Mouse (Mus musculus) urinary bladder, postnatal 36 days (tissue): Measurements from ENCODE around the gene Opcml.

Experiments used
- DNase-seq, 2 experiments: peaks; one replicate each; pipeline ENCODE4 v3.0.0; 2022; ENCODE audit warnings: low spot score in 2 of 2, mixed read lengths in 1 of 2

Gene Opcml

GRCm38 (mm10) chr9:27790725-27791638 lies at the start of gene Opcml:
Gene Opcml (plus strand): TSS chr9:27790775.
- DNase-seq = peak in 1 of 2 experiments; percentile 2

- DNase-seq = no peak
Observed at GRCm38 (mm10) chr9:27758709-27759108, 31.9 kb upstream of the Opcml start.

DNA sequence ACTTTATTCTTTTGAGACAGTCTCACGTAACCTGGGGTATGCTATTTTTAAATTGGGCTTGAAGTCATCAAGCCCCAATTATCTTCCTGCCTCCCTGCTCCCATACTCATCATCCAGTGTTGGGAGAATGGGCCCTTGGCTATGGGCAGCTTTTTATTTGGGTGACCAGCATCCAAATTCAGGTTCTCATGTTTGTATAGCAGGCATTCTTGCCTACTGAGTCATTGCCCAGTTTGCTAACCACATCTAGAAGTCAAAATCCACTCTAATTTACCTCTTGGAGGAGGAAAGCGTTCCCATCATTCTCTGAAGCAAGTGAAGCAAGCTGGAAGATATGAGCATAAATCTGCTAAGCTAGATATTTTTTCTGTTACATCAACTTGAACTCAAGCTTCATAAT lies 29.4 kb upstream of the Opcml start:
- no peak for DNase-seq

DNA sequence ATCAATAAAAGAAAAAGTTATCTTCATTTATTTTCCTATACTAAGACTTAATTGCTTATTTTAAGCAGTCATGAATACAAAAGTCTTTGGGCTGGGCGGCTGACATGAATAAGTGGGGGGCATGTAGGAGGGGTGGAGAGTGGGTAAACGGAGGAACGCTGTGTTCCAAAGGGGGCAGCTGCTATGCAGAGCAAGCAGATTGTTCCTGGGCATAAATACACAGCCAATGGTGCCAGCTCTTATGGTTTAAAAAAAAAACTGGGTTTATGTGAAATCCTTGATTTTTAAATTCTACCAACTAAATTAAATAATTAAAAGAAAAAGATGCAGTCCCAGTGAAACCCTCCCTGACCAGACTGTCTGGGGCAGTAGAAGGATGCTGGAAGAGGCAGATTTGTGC lies 24.1 kb upstream of the Opcml start:
- no peak for DNase-seq

DNA sequence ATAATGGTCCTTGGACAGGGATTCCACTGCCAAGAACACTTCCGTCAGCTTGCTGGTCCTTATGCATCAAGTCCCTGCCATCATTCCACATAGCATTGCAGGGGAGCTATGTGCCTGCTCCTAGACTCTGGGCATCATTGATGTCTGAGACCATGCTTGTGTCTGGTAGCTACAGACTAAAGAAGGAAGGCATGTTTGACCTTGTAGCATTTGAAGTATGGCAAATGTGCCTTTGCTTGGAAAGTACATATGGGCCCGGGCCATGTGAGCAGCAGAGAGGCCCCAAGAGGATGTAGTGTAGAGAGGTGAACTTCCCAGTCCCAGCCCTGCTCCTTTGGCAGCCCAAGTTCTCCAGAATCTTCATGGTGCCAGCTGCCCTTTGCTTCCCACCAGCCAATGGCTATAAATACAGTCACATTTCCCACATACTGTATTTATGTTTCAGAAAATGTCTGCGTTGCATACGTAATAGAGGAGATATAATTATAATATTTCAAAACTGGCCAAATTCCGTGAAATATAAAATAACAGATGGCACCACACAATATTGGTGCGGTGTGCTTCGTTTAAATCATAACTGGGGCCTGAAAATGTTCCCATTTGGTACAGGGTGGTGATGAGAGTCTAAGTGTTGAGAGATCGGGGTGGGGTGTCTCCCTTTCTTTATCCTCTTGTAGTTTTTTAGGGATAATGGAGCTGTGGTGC lies 23.2 kb upstream of the Opcml start:
- no peak for DNase-seq

GRCm38 (mm10) chr9:27768788-27769187 lies 21.8 kb upstream of the Opcml start:
- no peak for DNase-seq

- DNase-seq = no peak
Observed at GRCm38 (mm10) chr9:27781291-27781993, 9.1 kb upstream of the Opcml start.

DNA sequence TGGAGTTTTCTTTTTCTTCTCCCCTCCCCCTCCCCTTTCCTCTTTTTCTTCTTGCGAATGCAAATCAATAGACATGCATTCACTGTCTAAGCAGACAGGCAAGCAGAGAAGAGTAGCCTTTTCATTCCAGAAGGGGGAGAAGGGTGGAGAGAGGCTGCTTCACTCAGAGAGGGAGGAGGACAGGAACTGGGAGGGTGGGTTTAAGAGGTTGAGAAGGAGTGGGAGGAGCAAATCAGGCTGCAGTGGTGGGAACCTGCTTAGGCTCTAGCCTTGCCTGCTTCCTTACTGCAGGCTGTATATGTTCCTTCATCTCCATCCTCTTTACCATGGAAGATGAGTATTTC lies 8.6 kb upstream of the Opcml start:
- DNase-seq = no peak

DNA sequence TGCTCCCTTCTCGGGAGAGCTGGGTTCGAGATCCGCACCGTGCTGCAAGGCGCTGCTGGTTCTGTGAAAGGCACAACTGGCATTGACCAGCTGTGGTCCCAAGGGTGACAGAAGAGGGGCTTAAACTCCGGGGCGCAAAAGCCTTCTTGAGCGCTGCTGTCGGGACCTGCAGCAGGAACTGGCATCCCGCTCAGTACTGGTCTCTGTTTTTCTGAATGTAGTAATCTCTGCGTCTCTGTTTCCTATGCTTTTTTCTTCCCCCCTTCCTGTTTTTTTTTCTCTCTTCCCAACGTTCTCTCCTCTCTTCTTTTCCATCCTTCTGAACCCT lies 1.0 kb downstream of the Opcml start:
- no peak for DNase-seq

DNA sequence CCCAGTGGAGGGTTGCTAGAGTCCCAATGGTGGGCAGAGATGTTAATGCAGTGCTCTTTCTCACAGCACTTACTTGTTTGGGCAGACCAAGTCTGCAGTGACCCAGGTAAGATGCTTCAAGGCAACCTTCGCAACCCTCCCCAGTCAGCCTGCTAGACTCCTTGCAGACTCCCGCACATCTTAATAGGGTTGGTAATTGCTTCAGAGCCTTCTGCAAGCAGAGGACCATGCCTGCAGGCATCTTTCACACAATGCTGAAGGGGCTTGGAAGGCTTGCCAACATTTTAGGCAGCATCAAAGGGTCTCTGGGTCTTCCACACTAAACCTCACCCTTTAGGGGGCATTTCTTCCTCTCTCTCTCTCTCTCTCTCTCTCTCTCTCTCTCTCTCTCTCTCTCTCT lies 1.7 kb downstream of the Opcml start:
- no peak for DNase-seq

DNA sequence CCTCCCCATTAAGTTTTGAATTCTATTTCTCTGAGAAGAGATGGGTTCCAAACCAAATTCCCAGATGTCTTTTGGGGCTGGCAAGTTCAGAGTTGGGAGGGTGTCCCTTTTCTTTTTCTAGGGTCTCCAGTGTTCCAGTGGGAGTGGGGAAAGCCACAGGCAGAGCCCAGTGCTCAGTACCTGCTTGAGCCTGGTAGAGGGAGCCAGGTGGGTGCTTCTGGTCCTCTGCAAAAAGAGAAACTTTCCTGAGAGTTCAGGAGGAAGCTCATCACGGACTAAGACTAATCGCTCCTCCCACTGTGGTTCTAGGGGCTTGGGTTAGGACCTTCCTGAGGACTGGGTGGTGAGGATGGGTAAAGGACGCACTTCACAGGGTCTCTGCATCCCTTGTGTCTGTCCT lies 2.4 kb downstream of the Opcml start:
- no peak for DNase-seq

DNA sequence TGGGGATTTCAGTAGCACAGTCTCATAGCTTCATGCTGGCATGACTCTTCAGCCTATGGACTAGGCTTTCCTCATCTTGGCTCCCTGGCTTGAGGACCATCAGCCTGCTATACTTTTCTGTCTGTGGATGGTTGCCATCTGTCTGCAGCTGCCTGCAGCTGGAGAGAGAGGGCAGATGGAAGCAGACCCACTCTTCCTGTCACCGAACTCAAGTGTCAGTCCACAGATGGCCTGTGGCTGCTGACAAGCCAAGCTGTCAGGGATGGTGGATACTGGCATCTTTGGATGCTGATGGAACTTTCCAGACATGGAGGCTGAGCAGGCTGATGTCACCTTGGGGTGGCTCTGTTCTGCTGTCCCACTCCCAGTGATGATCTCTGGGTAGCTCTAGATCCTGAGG lies 6.0 kb downstream of the Opcml start:
- no peak for DNase-seq

GRCm38 (mm10) chr9:27800992-27801391 lies 10.4 kb downstream of the Opcml start:
- no peak for DNase-seq

GRCm38 (mm10) chr9:27801807-27802206 lies 11.2 kb downstream of the Opcml start:
- no peak for DNase-seq

GRCm38 (mm10) chr9:27802379-27802778 lies 11.8 kb downstream of the Opcml start:
- peak in 1 of 2 experiments; percentile 57 for DNase-seq

DNA sequence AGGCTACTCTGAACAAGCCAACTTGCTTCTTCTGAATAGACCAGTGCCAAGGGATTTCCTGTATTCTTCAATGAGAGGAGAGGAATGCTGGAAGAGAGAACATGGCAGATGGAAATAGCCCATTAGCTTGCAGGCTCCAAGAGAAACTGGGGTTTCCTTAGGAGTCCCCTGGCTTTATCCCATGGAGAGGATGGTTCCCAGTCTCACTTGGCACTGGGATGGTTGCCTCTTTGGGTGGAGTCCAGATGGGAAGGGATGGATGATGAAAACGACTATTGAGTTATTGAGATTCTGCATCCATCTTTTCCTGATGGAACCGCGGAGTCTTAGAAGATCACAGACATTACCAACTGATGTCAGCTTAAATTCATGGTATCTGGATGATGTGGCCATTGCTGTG lies 13.9 kb downstream of the Opcml start:
- no peak for DNase-seq

- no peak for DNase-seq
Observed at GRCm38 (mm10) chr9:27809741-27810140, 19.2 kb downstream of the Opcml start.

GRCm38 (mm10) chr9:27813207-27813790 lies 22.7 kb downstream of the Opcml start:
- peak in 1 of 2 experiments; percentile 47 for DNase-seq

- no peak for DNase-seq
Observed at GRCm38 (mm10) chr9:27814161-27814560, 23.6 kb downstream of the Opcml start.

DNA sequence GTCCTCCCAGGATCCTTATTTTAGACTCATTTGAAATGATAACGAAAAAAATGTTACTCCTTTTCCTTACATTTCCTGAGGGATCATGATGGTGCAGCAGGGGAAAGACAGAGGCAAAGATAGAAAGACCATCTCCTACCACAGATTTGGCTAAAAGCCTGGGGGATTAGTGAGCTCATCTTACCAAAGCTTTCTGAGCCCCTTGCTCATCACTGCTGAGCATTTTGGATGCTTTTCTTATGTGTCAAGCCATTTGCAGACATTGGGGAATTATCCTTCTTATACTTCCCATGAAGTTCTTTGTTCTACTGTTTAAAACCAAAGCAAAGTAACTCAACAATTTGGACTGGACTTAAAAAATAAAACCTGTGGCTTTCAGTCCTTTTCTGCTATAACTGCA lies 30.6 kb downstream of the Opcml start:
- DNase-seq = no peak

GRCm38 (mm10) chr9:27822681-27823080 lies 32.1 kb downstream of the Opcml start:
- DNase-seq = no peak

DNA sequence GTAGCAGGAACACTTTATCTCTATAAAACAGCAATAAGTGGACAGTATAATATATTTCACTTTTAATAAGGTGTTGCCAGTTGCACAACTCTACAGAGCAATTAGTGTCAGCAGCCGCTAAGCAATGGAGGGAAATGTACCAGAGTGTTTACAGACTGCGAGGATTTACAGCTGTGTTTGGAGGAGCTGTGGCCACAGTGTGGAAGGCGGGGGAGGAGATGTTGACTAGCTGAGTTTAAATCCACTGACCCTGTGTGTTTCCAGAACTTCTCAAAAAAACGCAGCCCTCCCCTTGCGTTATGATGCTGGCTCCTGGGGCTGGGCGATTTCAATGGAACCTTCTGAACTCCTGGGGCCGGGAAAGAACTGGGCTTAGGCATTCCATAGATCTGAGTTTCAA lies 33.8 kb downstream of the Opcml start:
- DNase-seq = peak in 1 of 2 experiments; percentile 36
